Mouse (Mus musculus): Measurements from ENCODE around the gene Ndufa7. TPM values are rescaled to one million over a fixed set of nuclear protein-coding genes. Genes with fewer than 3 reads are reported as not detected.

Ndufa7 gene
- polyA plus RNA-seq (2012; rRNA removed), result 549 and 689 TPM in 2 replicates

DNA sequence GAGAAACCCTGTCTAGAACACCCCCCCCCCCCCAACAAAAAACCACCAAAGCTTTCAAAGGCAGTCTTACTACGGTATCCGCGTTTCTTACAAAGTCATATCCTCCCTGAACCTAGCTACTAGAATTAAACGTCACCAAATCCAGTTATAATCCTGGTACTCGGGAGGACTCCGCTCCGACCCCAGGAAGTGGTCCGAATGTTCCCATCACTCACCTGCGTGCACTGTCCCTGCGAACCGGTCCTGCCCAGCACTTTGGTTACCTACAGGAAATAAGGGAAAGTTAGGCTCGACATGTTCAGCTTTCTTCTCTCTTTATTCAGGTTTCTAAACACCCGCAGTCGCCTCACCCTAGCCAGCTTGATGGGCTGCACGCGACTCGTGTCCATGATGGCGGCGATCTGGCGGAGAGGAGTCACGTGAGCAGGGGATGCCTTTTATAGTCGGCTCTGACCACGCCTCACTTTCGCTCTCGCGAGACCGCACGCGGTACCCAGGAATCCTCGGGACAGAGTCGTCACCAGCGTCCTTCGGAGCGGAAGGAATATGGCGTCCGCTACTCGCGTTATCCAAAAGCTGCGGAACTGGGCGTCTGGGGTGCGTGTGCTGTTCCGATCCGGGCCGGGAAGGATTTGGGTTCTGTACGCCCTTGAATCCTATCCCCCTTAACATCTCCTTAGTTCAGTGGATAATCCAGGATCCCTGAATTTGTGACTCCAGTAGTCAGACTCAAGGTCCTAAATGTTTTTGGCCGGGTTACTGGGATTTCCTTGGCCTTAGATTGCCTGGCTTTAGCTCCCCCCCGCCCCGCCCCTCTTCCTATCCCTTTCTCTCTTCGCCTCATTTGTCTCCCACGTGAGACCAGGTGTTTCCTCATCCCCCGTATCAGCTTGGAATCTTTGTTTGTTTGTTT, at the start of gene Ndufa7, which contains the start of gene Rps28:
TSS of gene Ndufa7 (plus strand) at position 489 of the 913 bp plus-strand sequence.
TSS of gene Rps28 (minus strand) at position 479 of the 913 bp plus-strand sequence.

DNA sequence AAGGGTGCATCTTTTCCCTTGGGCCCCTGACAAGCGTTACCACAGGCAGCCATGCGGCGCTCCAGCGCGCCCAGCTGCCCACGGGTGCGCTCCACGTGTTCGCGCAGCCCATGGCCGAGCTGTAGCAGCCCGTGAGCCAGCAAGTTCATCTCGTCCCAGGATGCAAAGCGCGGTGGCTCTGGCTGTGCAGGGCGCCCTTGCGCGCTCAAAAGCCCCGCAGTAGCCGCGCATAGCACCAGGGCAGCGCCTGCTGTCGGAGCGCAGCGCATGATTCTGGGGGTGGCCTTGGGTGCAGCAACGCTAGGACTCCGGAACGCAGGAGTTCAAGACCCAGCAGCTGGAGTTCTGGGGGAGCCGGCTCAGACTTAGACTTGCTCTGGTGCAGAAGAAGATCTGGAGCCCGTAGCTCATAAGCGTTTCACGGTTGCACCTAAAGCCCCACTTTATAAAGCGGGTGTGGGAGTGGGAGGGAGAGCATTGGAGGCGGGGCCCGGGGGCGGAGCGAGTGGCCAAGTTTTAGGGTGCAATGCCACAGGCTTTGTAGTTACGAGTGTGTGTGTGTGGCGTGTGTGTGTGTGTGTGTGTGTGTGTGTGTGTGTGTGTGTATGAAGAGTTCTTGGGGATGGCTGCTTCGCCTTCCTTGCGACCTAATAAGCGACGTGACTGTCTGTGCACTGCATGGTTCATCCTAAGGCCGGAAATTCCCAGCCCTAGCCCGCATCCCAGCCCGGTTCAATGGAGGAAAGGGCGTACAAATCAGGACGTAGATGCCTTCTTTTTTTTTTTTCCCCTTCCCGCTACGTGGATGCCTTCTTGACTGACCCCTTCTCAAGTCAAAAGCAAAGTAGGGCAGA, 43.0 kb upstream of the Ndufa7 start, which contains the start of gene Angptl4:
TSS of gene Angptl4 (minus strand) at position 707 of the 854 bp plus-strand sequence.

DNA sequence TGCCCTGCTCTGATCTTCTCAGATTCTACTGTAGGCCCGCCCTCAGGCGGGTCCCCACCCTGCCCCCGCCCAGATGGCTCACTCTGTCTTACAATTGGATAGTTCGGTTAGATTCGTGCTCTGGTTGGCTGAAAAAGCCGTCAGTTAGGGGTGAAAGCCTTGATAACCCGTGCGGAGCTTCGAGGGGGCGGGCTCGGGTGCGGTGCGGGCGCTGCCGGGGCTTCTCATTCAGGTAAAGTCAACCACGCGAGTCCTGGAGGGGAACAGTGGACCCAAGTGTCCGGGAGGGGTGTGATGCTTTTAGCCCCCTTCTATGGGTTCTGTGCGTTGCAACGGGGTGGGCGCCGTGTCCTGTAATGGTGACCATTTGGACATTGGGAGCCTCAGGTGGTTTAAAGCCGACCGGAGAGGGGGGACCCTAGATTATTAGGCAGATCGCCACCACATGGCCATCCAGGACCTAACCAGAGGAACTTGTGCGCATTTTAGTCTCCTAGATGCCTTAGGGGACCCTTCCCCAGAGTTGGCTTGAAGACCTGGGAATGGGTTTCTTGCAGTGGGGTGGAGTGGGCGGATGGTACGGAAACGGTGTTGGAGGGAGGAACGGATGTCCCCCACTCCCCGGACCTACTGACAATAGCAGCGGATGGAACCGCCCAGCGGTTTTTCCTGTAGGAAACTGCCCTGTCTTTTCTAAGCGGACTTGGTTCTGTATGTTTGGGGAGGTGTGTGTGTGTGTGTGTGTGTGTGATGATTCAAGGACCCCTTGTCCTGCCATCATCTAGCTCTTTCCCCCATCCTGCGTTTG, 13.8 kb upstream of the Ndufa7 start, which contains the start of gene Kank3:
TSS of gene Kank3 (plus strand) at position 186 of the 808 bp plus-strand sequence.

DNA sequence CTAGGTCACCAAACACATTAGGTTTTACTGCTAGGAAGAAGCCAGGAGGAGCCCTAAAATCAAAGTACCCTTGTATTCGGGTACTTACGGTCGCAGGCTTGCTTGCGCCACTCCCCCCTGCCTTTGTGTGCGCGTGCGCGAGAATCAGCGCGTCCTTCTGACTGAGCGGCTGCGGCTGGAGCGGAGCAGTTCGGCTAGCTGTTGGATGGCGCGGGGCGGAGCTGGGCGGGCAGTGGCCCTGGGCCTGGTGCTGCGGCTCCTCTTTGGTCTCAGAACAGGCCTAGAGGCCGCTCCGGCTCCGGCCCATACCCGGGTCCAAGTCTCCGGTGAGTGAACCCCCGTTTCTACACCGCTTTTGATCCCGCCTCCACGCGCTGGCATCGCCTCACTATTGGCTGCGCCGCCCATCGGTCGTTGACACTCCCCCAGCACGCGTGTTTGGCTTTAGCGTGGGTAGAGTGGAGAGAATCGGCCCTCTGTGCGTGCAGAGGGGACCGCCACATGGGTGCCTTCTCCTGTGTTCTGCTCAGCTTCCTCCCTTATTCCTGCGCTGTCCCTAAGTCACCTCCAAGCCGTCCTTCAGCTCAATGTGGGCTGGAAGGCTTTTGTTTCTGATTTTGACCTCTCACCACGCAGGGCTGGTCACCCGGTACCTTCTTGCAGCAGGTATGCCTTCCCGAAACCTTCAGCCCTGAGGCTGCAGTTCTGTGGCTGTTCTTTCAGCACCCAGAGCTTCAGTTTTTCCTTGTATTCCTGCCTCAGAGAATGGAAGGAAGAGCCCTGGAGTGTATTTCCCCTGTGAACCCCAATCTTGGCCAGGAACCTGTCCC, 18.8 kb downstream of the Ndufa7 start, which contains the start of gene Cd320:
TSS of gene Cd320 (plus strand) at position 126 of the 830 bp plus-strand sequence.

DNA sequence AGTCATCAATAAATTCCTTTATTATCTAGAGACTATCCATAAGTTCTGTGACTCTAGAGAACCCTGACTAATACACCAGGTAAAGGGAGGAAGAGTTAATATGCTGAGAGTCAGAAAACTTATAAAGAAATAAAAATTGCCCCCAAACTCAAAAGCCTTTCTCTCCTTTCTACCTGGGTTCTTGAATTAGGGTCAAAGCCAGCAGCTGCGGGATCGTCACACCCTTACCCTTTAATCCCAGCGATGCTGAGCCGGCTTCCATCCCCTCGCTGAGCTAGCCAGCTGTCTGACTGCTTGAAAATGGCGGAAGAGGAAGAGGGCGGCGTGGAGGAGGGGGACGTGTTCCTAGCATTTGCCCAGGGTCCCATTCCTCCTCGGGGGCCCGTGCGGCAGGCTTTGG, 49.2 kb downstream of the Ndufa7 start, which contains the start of gene Gm7029:
TSS of gene Gm7029 (plus strand) at position 301 of the 400 bp plus-strand sequence.

Other genes starting within 250 kb of the Ndufa7 start
- gene Zfp414, start 195.5 kb upstream of the Ndufa7 start, polyA plus RNA-seq (2012; rRNA removed), result 68.7 and 113 TPM in 2 replicates
- gene Pram1, start 186.5 kb upstream of the Ndufa7 start, polyA plus RNA-seq (2012; rRNA removed), result 1.1 and 1.4 TPM in 2 replicates
- gene Hnrnpm, start 137.7 kb upstream of the Ndufa7 start, polyA plus RNA-seq (2012; rRNA removed), result 145 and 173 TPM in 2 replicates
- 93.6 and 111 TPM in 2 replicates for gene March2, start 105.9 kb upstream of the Ndufa7 start, polyA plus RNA-seq (2012; rRNA removed)
- 589 and 629 TPM in 2 replicates for gene Rab11b, start 64.0 kb upstream of the Ndufa7 start, polyA plus RNA-seq (2012; rRNA removed)
- 133 and 185 TPM in 2 replicates for gene Angptl4, start 42.7 kb upstream of the Ndufa7 start, polyA plus RNA-seq (2012; rRNA removed)
- gene Kank3, start 14.1 kb upstream of the Ndufa7 start, polyA plus RNA-seq (2012; rRNA removed), result 193 and 200 TPM in 2 replicates
- 1,023 and 1,245 TPM in 2 replicates for gene Rps28, start within 50 bp of the Ndufa7 start, polyA plus RNA-seq (2012; rRNA removed)
- gene Cd320, start 18.5 kb downstream of the Ndufa7 start, polyA plus RNA-seq (2012; rRNA removed), result 124 and 183 TPM in 2 replicates
- not detected in 2 replicates for gene Gm7029, start 49.3 kb downstream of the Ndufa7 start, polyA plus RNA-seq (2012; rRNA removed)
- gene Kifc1, start 66.1 kb downstream of the Ndufa7 start, polyA plus RNA-seq (2012; rRNA removed), result 12.1 and 15.3 TPM in 2 replicates
- 0.43 TPM in 1 of 2 replicates, not detected in the other for gene Platr17, start 80.6 kb downstream of the Ndufa7 start, polyA plus RNA-seq (2012; rRNA removed)
- 53.9 and 59.5 TPM in 2 replicates for gene Daxx, start 84.8 kb downstream of the Ndufa7 start, polyA plus RNA-seq (2012; rRNA removed)
- gene Tapbp, start 91.3 kb downstream of the Ndufa7 start, polyA plus RNA-seq (2012; rRNA removed), result 189 and 212 TPM in 2 replicates
- 105 and 109 TPM in 2 replicates for gene Zbtb22, start 91.3 kb downstream of the Ndufa7 start, polyA plus RNA-seq (2012; rRNA removed)
- 212 and 227 TPM in 2 replicates for gene Rgl2, start 105.0 kb downstream of the Ndufa7 start, polyA plus RNA-seq (2012; rRNA removed)
- 18.3 and 18.5 TPM in 2 replicates for gene Pfdn6, start 115.8 kb downstream of the Ndufa7 start, polyA plus RNA-seq (2012; rRNA removed)
- 26.7 and 33.0 TPM in 2 replicates for gene Wdr46, start 116.1 kb downstream of the Ndufa7 start, polyA plus RNA-seq (2012; rRNA removed)
- 13.9 and 15.3 TPM in 2 replicates for gene B3galt4, start 126.9 kb downstream of the Ndufa7 start, polyA plus RNA-seq (2012; rRNA removed)
- 65.4 and 80.8 TPM in 2 replicates for gene Vps52, start 131.2 kb downstream of the Ndufa7 start, polyA plus RNA-seq (2012; rRNA removed)
- 733 and 1,224 TPM in 2 replicates for gene Rps18, start 131.4 kb downstream of the Ndufa7 start, polyA plus RNA-seq (2012; rRNA removed)
- 968 and 1,399 TPM in 2 replicates for gene H2-K1, start 175.8 kb downstream of the Ndufa7 start, polyA plus RNA-seq (2012; rRNA removed)
- 133 and 190 TPM in 2 replicates for gene Ring1, start 200.1 kb downstream of the Ndufa7 start, polyA plus RNA-seq (2012; rRNA removed)
- 161 and 192 TPM in 2 replicates for gene H2-Ke6, start 203.5 kb downstream of the Ndufa7 start, polyA plus RNA-seq (2012; rRNA removed)
- 301 and 303 TPM in 2 replicates for gene Slc39a7, start 207.1 kb downstream of the Ndufa7 start, polyA plus RNA-seq (2012; rRNA removed)
- gene Rxrb, start 207.2 kb downstream of the Ndufa7 start, polyA plus RNA-seq (2012; rRNA removed), result 85.3 and 124 TPM in 2 replicates
- gene Col11a2, start 214.9 kb downstream of the Ndufa7 start, polyA plus RNA-seq (2012; rRNA removed), result 1.5 and 2.2 TPM in 2 replicates